Mouse (Mus musculus): ENCODE measurements around the gene Insm2. TPM values are rescaled to one million over a fixed set of nuclear protein-coding genes. Genes with fewer than 3 reads are reported as not detected.
"Not testable (repeated sequence)": the region's sequence is repeated elsewhere in the genome, so short reads cannot be mapped to it uniquely, and the experiment has no call there.

Gene Insm2
- polyA plus RNA-seq, 1 experiment from 2014 or later, result 2.5 TPM

GRCm38 (mm10) chr12:55569676-55570075 lies 29.6 kb upstream of the Insm2 start:
- WGBS, result 86% methylated on average over 6 of the region's 6 CpGs
- H3K9ac ChIP-seq (replicated peaks), result no peak overlapping the region
- no peaks in the 10 kb centered on the region for H3K9me3 ChIP-seq
- H3K4me3 ChIP-seq, result no peak overlapping the region
- no peaks in the 10 kb centered on the region for H3K27me3 ChIP-seq
- H3K27ac ChIP-seq (replicated peaks), result no peak overlapping the region
- peaks cover 3% of the 10 kb centered on the region; the same call in 1 of the 2 replicates for H3K4me1 ChIP-seq
- H3K36me3 ChIP-seq, result no peaks in the 10 kb centered on the region
- H3K4me2 ChIP-seq (replicated peaks), result no peak overlapping the region
- no peak for ATAC-seq (replicated peaks)

- no peak for ATAC-seq (replicated peaks)
- Histone ChIP-seq H3K36me3 (no peaks in the 10 kb centered on the region), H3K27ac (replicated peaks) (no peak overlapping the region), H3K27me3 (no peaks in the 10 kb centered on the region), H3K9me3 (no peaks in the 10 kb centered on the region), H3K9ac (replicated peaks) (no peak overlapping the region), H3K4me2 (replicated peaks) (no peak overlapping the region), H3K4me1 (peaks cover 3% of the 10 kb centered on the region; the same call in 1 of the 2 replicates), H3K4me3 (no peak overlapping the region)
- 89% methylated on average over 9 of the region's 9 CpGs for WGBS
Observed at GRCm38 (mm10) chr12:55570646-55571045, 28.6 kb upstream of the Insm2 start.

DNA sequence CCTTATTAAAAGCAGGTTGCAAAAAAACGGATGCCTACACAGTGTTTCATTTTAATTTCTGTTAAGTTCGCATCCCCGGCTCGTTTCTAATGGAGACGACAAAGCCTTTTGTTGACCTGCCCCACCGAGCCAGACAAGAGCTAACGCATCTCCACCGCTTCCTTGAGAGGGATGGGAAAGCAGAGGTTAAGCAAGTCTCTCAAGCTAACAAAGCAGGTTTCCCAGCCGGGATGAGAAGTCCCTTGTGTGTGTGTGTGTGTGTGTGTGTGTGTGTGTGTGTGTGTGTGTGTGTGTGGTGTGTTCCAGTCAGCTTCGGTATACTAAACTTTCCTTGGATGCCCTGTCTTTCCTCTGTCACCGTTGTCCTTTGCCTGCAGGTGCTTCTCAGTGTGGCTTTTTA lies 28.0 kb upstream of the Insm2 start:
- H3K27me3 ChIP-seq, result no peaks in the 10 kb centered on the region
- no peak overlapping the region for H3K4me3 ChIP-seq
- 47% methylated on average over 11 of the region's 11 CpGs for WGBS
- H3K4me1 ChIP-seq, result peaks cover 3% of the 10 kb centered on the region; the same call in 1 of the 2 replicates
- H3K9ac ChIP-seq (replicated peaks), result no peak overlapping the region
- H3K36me3 ChIP-seq, result no peaks in the 10 kb centered on the region
- ATAC-seq (replicated peaks), result no peak
- no peak overlapping the region for H3K4me2 ChIP-seq (replicated peaks)
- no peaks in the 10 kb centered on the region for H3K9me3 ChIP-seq
- no peak overlapping the region for H3K27ac ChIP-seq (replicated peaks)

DNA sequence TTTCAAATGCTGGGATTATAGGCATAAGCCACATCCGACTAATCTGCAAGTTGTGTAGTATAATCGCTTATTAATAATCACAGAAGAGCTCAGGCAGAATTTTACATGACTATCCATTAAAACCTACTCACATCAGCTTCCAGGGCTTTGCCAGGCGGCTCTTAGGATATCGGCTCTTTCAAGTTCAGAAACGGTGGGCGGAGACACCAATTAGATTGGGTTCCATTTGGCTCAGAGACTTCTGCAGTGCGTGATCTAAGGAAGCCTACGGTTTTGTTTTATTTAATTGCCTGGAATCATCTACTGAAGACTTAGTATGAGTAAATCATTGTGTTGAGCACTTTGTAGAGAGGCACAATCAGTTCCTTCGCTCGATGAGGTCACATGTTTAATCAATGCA lies 27.6 kb upstream of the Insm2 start:
- peaks cover 3% of the 10 kb centered on the region; the same call in 1 of the 2 replicates for H3K4me1 ChIP-seq
- ATAC-seq (replicated peaks), result no peak
- H3K4me2 ChIP-seq (replicated peaks), result no peak overlapping the region
- H3K27ac ChIP-seq (replicated peaks), result no peak overlapping the region
- H3K27me3 ChIP-seq, result no peaks in the 10 kb centered on the region
- no peaks in the 10 kb centered on the region for H3K36me3 ChIP-seq
- no peak overlapping the region for H3K9ac ChIP-seq (replicated peaks)
- WGBS, result 41% methylated on average over 10 of the region's 10 CpGs
- no peak overlapping the region for H3K4me3 ChIP-seq
- H3K9me3 ChIP-seq, result no peaks in the 10 kb centered on the region

- Histone ChIP-seq H3K4me3 (no peak overlapping the region), H3K9ac (replicated peaks) (no peak overlapping the region), H3K4me2 (replicated peaks) (no peak overlapping the region), H3K27me3 (no peaks in the 10 kb centered on the region), H3K36me3 (no peaks in the 10 kb centered on the region), H3K9me3 (no peaks in the 10 kb centered on the region), H3K27ac (replicated peaks) (no peak overlapping the region), H3K4me1 (peaks cover 3% of the 10 kb centered on the region; the same call in 1 of the 2 replicates)
- no peak for ATAC-seq (replicated peaks)
Observed at GRCm38 (mm10) chr12:55573089-55573488, 26.1 kb upstream of the Insm2 start.

DNA sequence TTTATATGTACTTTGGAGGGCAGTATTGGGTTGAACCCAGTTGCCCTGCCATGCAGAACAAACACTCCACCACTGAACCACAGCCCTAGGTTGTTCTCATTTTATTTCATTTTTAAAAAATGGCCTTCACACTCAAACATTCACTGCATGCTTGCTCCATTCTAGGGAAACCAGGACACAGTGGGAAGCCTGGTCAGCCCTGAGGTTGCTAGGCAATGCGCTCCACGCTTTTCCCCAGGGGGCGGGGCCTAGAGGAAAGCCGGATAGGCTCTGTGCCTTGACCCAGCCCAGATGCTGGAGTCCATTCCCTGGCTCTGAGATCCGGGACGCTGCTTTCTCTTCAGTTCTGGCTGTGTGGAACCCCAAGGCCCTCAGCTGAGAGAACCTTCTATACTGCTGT lies 25.4 kb upstream of the Insm2 start:
- WGBS, result 5% methylated on average over 6 of the region's 6 CpGs
- Histone ChIP-seq H3K27me3 (no peaks in the 10 kb centered on the region), H3K36me3 (no peaks in the 10 kb centered on the region), H3K4me3 (no peak overlapping the region), H3K9me3 (no peaks in the 10 kb centered on the region), H3K9ac (replicated peaks) (no peak overlapping the region), H3K4me1 (peaks cover 3% of the 10 kb centered on the region; the same call in 1 of the 2 replicates), H3K4me2 (replicated peaks) (no peak overlapping the region), H3K27ac (replicated peaks) (no peak overlapping the region)
- no peak for ATAC-seq (replicated peaks)

- not testable (repeated sequence) for H3K4me3 ChIP-seq; ATAC-seq (replicated peaks); H3K4me1 ChIP-seq; H3K9me3 ChIP-seq; H3K9ac ChIP-seq (replicated peaks); H3K36me3 ChIP-seq; H3K27ac ChIP-seq (replicated peaks); H3K27me3 ChIP-seq; H3K4me2 ChIP-seq (replicated peaks)
- WGBS, result 49% methylated on average over 9 of the region's 9 CpGs
Observed at GRCm38 (mm10) chr12:55586936-55587335, 12.3 kb upstream of the Insm2 start.

GRCm38 (mm10) chr12:55598537-55598886 lies 715 bp upstream of the Insm2 start:
- no peak overlapping the region for H3K9ac ChIP-seq (replicated peaks)
- peaks cover 60% of the 10 kb centered on the region for H3K27me3 ChIP-seq
- H3K4me1 ChIP-seq, result peaks cover 24% of the 10 kb centered on the region
- 4% methylated on average over 7 of the region's 7 CpGs for WGBS
- H3K9me3 ChIP-seq, result no peaks in the 10 kb centered on the region
- H3K36me3 ChIP-seq, result peaks cover 3% of the 10 kb centered on the region; the same call in 1 of the 2 replicates
- H3K4me3 ChIP-seq, result peak overlapping the region; percentile 54
- no peak overlapping the region for H3K27ac ChIP-seq (replicated peaks)
- peak overlapping the region; percentile 80 for H3K4me2 ChIP-seq (replicated peaks)
- no peak for ATAC-seq (replicated peaks)

DNA sequence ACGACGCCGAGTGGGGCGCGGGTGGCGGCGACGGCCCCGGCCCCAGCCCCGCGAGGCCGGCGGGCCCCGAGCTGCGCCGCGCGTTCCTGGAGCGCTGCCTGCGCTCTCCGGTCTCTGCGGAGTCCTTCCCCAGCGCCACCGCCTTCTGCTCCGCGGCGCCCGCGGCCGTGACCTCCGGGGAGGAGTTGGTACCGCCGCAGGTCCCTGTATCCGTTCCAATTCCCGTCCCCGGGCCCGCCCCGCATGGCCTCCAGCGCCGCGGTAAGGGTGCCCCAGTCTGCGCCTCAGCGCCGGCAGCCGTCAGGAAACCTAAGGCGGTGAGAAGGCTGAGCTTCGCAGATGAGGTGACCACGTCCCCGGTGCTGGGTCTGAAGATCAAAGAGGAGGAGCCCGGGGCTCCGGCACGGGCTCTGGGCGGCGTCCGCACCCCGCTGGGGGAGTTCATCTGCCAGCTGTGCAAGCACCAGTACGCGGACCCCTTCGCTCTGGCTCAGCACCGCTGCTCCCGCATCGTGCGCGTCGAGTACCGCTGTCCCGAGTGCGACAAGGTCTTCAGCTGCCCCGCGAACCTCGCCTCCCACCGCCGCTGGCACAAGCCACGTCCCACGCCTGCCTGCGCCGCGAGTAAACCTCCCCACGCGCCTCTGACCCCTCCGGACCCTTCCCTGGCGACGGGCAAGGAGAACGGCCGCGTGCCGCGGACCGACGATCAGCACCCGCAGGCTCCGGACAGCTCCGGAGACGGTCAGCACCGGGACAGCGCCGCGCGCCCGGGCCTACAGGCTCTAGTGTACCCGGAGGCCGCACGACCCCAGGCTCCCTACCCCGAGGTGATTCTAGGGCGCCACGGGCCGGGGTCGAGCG lies 644 bp downstream of the Insm2 start:
- peak; percentile 63 for ATAC-seq (replicated peaks)
- Histone ChIP-seq H3K4me2 (replicated peaks) (peak overlapping the region; percentile 80), H3K27ac (replicated peaks) (no peak overlapping the region), H3K27me3 (peaks cover 60% of the 10 kb centered on the region), H3K4me1 (peaks cover 24% of the 10 kb centered on the region), H3K4me3 (peak overlapping the region; percentile 54), H3K9ac (replicated peaks) (peak overlapping the region; percentile 37; the same call in 1 of the 2 replicates), H3K9me3 (no peaks in the 10 kb centered on the region), H3K36me3 (peaks cover 3% of the 10 kb centered on the region; the same call in 1 of the 2 replicates)
- WGBS, result under 1% methylated on average over 87 of the region's 109 CpGs

DNA sequence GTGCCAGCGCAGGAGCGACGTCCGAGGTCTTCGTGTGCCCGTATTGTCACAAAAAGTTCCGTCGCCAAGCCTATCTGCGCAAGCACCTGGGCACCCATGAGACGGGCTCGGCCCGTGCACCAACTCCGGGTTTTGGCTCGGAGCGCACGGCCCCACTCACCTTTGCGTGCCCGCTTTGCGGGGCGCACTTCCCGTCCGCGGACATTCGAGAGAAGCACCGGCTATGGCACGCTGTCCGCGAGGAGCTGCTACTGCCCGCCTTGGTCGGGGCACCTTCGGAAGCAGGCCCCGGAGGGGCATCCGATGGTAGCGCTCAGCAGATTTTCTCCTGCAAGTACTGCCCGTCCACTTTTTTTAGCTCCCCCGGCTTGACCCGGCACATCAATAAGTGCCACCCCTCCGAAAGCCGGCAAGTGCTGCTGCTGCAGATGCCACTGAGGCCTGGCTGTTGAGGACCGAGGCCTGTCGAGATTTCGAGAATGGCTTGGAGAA lies 1.3 kb downstream of the Insm2 start:
- H3K9ac ChIP-seq (replicated peaks), result no peak overlapping the region
- H3K36me3 ChIP-seq, result peaks cover 3% of the 10 kb centered on the region; the same call in 1 of the 2 replicates
- H3K27ac ChIP-seq (replicated peaks), result no peak overlapping the region
- peaks cover 24% of the 10 kb centered on the region for H3K4me1 ChIP-seq
- H3K9me3 ChIP-seq, result no peaks in the 10 kb centered on the region
- H3K4me3 ChIP-seq, result peak overlapping the region; percentile 54
- 2% methylated on average over 42 of the region's 42 CpGs for WGBS
- peak overlapping the region; percentile 80 for H3K4me2 ChIP-seq (replicated peaks)
- peaks cover 60% of the 10 kb centered on the region for H3K27me3 ChIP-seq
- 0 out of 2 replicates have a peak, but pooled peaks have one; percentile 3 for ATAC-seq (replicated peaks)

DNA sequence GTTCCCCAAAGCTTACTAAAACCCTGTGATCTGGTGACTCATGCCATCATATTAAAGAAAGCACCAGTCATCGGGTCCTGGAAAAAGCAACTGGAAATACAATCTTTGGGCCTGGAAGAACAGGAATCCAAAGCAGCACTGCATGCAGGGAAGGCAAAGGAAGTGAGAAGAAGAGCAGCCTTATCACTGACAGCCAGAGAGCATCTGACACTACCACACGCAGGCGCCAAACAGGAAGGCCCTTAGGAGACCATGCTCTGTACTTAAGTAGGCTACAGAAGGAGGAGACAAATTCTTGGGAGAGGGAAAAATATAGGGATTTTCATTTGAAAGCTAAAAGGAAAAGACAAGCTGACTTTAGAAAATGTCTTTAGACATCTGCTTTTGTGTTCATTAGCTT lies 5.2 kb downstream of the Insm2 start:
- Histone ChIP-seq H3K27ac (replicated peaks) (no peak overlapping the region), H3K27me3 (peaks cover 27% of the 10 kb centered on the region), H3K4me2 (replicated peaks) (no peak overlapping the region), H3K36me3 (peaks cover 3% of the 10 kb centered on the region; the same call in 1 of the 2 replicates), H3K9ac (replicated peaks) (no peak overlapping the region), H3K9me3 (no peaks in the 10 kb centered on the region), H3K4me3 (no peak overlapping the region), H3K4me1 (peaks cover 13% of the 10 kb centered on the region)
- ATAC-seq (replicated peaks), result no peak
- WGBS, result 86% methylated on average over 3 of the region's 3 CpGs

DNA sequence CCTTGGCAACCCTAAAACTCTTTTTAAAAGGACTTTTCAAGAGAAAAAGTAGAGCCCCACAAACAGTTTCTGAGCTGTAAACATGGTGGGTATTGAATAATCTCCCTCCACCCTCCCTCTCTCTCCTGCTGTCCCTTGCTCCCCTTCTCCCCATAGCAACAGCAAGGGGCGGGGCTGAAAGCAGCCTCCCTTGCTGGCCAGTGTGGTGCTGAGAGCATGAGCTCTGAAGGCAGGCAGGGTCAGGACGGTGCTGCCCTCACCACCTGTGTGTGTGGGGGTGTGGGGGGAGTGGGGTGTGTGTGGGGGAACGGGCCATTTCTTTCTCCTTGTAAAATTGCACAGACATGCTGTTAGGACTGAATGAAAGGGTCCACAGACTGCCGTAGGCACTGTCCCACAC lies 8.7 kb downstream of the Insm2 start:
- ATAC-seq (replicated peaks), result no peak

More for the DNA sequence above, 8.7 kb downstream of the Insm2 start:
- no peaks in the 10 kb centered on the region; the same call in 1 of the 2 replicates for H3K27me3 ChIP-seq
- H3K9ac ChIP-seq (replicated peaks), result no peak overlapping the region
- no peaks in the 10 kb centered on the region for H3K4me1 ChIP-seq
- no peak overlapping the region for H3K27ac ChIP-seq (replicated peaks)
- no peaks in the 10 kb centered on the region for H3K9me3 ChIP-seq
- 19% methylated on average over 4 of the region's 4 CpGs for WGBS
- no peak overlapping the region for H3K4me2 ChIP-seq (replicated peaks)
- peaks cover 3% of the 10 kb centered on the region; the same call in 1 of the 2 replicates for H3K36me3 ChIP-seq
- no peak overlapping the region for H3K4me3 ChIP-seq
